Mouse (Mus musculus) ES-Bruce4 (cell line): ENCODE data around the gene Gabrb3.

Experiments used
- CTCF ChIP-seq: IDR thresholded peaks from one replicate; pipeline ENCODE4 v1.8.1; 2011; ENCODE audit warnings: low read depth, low read length
- EP300 ChIP-seq: IDR thresholded peaks from 2 replicates; pipeline ENCODE4 v1.6.1; 2011; ENCODE audit warnings: low read depth, low read length; ENCODE audit not compliant: insufficient read depth
- POLR2A ChIP-seq: IDR thresholded peaks from one replicate; pipeline ENCODE4 v1.8.1; 2011; ENCODE audit warnings: low read length; ENCODE audit not compliant: insufficient read depth

DNA sequence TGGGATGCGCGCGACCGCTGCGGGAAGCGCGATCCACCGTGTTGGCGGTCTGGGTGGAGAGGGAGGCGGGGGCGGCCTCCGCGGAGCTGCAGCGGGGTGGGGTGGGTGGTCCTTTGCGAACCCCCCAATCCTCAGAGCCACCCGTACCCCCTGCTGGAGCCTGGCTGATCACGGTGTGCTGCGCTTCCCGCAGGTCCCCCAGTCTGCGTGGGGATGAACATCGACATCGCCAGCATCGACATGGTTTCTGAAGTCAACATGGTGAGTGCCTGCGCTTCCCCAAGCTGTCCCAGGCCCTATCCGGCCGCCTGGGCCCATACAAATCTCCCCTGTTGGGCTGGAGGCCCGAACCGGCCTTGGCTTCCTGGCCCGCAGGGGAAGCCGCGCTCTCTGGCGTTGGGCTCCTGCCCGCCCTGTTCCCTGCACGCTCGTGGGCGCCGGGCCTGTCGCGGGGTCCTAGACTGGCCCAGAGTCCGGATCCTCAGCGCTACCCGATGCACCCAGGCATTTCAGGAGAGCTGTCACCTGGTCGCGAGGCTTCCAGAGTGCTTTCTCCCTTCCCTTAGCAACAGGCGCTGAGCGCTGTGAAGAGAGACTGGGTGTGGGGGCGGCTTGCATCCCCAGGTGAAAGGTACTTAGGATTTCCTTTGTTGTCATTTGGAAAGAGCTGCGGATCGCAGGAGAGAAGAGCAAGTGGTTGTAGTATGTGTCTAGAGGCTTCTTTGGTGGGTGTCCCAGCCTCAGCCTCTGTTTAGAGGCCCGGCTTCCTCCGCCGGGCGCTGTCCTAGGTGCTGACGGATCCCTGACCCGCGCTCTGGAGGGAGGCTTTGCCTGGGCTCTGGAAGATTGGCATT, 172.3 kb downstream of the Gabrb3 start:
- TF ChIP-seq POLR2A (no peak), CTCF (no peak), EP300 (no peak)
